Mouse (Mus musculus) lung, postnatal 0 days (tissue): ENCODE measurements around the gene Ptpro.

Source experiments
- CTCF ChIP-seq: IDR thresholded peaks from 2 replicates; pipeline ENCODE4 v1.5.1; 2016; ENCODE audit warnings: antibody characterized with exemption, mild to moderate bottlenecking
- EP300 ChIP-seq: IDR thresholded peaks from 2 replicates; pipeline ENCODE4 v1.6.1; 2016; ENCODE audit warnings: antibody characterized with exemption, mild to moderate bottlenecking, control low read depth

- TF ChIP-seq CTCF (no peak), EP300 (no peak)
These were observed 242.0 kb downstream of the Ptpro start for GRCm38 (mm10) chr6:137494136-137494475.
